Mouse (Mus musculus) urinary bladder, adult 18-20 months (tissue): ENCODE measurements around the gene Smim8.
"Not testable (repeated sequence)": the region's sequence is repeated elsewhere in the genome, so short reads cannot be mapped to it uniquely, and the experiment has no call there.

Experiments used
- DNase-seq, 2 experiments: peaks; one replicate each; pipeline ENCODE4 v3.0.0; 2022; ENCODE audit warnings: low spot score in 2 of 2, mixed read lengths in 2 of 2

Gene Smim8

DNA sequence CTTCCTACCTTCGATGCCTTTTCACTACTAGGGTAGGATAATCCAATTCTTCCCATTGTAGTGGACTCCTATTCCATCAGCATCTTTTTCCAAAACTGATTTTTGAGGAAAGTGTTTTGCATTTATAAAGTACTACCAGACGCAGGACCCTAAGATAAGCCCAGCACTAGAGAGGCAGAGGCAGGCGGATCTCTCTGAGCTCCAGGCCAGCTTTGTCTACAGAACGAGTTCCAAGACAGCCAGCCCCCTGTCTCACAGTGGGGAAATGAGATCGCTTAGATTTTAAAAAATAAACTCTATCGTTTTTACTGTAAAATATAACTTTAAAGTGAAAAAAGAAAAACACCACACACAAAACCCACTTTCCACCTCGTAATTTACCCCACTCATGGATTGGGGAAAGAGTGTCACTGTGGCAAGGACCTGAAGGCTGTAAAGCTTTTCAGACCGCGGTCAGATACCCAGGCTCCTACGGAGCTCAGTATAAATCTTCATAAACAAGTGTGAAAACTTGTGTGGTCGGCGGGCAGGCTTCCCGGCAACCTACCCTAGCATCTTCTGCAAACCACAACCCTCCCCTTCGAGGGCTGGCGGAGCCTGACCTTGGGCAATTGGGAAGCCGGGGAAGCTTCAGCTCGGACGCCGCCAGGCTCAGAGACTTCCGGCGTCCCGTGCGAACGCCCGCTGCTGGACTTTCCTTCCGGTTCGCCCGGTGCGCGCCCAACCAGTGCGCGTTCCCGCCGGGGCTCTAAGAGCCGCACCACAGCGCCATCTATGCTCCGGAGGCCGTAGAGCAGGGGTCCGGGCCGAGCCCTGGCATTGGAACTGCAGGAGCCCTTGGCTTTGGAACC lies at the start of gene Smim8:
Gene Smim8, minus strand, starts transcription at position 747 of the 851 bp plus-strand sequence.
- DNase-seq: peak; percentile 77 to 85

DNA sequence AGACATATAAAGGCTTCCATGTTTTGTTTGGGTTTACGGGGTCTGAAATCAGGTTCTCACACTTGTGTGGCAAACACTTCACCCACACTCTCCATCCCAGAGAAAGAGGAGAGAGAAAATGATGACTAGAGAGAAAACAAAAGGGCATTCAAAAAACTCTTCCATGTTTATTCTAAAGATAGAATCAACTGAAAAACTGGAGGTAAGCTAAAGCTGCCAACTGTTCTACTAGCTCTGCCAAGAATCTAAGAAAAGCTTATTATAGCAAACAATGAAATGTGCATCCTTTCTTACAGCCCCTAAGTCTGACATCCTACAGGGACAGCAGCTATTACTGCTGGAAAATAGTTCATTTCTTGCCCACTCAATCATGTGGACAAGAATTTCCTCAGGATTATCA lies 45.7 kb upstream of the Smim8 start:
- no peak for DNase-seq

DNA sequence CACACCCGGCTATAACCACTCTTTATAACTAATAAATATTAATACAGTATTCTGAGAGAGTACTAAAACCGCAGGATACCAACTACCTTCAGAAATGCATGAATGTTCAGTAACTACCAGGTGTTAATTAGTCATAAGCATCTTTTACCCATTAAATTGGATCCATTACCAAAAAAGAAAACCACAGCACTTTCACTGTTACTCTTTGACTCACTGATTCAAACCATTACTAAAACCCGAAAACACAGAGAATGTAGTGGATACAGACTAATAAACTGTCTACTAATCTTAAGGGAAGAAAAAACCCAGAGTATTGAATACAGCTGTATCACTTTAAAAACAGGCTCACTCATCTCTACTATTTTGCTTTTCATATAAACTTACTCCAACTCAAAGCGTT lies 41.7 kb upstream of the Smim8 start:
- no peak for DNase-seq

GRCm38 (mm10) chr4:34801166-34802034 lies 23.2 kb upstream of the Smim8 start:
- DNase-seq: no peak

DNA sequence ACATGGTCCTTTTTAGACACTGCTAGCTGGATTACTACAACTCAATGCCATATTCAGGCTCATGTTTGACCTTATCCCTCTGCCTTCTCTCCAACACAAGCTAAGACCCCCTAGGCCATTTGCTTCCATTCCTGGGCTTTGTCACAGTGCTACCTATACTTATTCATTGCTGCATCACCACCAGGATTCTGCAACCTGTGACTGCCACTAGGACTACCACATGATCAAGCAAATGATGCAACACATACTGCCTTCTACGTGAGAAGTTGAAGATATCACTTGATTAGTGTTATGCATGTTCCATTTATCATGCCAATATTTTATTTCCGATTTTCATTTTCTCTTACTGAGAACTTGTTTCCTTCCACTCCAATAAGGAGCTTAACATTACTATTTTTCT lies 19.8 kb upstream of the Smim8 start:
- DNase-seq: no peak

DNA sequence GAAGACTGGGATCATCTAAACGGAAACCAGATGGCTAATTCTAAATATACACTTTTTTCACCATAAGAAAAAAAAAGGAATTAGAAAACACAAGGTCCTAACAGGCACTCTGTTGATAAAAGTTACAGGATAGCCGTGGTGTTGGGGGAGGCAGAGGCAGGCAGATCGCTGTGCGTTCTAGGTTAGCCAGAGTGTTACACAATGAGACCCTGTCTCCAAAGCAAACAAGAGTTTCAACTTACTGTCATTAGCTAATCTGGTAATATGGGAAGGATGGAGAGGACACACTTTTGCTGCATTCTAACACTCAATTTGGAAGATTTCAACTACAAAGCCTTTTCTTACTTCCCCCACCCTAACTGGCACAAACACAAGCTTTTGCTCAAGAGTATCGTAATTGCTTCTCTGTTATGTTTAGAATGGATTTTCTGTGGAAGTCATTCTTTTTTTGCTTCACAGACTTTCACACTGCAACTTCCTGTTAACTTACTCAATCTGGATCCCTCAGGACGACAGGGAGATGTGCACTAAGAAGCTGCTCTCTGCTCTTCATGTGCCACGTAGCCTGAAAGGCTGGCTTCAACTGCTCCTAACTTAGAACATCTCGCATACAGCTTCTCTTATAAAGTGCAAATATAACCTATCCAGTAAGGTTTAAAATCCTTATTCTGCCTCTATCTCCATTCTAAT lies 19.2 kb upstream of the Smim8 start:
- no peak for DNase-seq

- DNase-seq: no peak
Measured at GRCm38 (mm10) chr4:34796294-34796693, 18.1 kb upstream of the Smim8 start.

GRCm38 (mm10) chr4:34786476-34786875 lies 8.3 kb upstream of the Smim8 start:
- no peak for DNase-seq

- DNase-seq: no peak
Measured at GRCm38 (mm10) chr4:34785646-34786045, 7.4 kb upstream of the Smim8 start.

DNA sequence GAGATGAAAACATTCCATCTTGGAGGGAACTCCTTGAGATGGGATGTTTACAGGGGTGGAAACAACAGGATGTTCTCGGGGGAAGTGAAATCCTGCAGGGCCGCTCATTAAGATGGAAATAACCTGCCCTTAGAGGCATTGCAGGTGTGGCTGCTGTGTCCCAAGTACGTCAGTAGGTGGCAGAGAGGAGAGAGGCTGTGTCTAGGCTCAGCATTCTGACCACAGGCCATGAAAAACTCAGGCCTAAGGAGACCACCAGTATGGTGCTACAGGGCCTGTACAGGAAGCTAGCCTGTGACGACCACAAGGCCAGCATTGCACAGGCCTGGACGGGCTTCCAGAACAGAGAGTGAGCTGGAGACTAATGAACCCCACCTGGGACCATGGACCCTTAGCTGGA lies 6.6 kb upstream of the Smim8 start:
- DNase-seq: no peak

- DNase-seq: no peak
Measured at GRCm38 (mm10) chr4:34782730-34783129, 4.5 kb upstream of the Smim8 start.

GRCm38 (mm10) chr4:34771652-34772371 lies 6.4 kb downstream of the Smim8 start:
- DNase-seq: no peak

DNA sequence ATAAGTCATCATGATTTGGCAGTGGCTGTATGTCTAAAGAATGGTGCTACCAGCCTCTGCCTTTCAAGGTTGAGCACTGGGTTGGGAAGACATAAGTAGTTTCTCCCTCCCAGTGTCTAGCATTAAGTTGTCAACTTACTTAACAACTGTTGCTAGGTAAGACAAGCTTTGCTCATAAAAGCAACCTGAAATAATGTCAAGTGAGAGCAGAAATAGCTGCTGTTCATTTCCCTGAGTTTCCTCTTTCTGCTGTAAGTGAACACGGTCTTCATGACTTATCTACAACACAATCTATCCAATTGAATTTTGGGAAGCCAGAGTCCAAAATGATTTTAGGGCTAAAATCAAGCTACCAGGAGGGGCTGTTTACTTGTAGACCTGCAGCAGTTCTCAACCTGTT lies 22.1 kb downstream of the Smim8 start, which contains the start of gene Gm136:
Gene Gm136, minus strand, starts transcription at position 101 of the 400 bp plus-strand sequence.
- no peak for DNase-seq

GRCm38 (mm10) chr4:34749236-34749635 lies 29.0 kb downstream of the Smim8 start:
- DNase-seq: no peak

GRCm38 (mm10) chr4:34734461-34734860 lies 43.8 kb downstream of the Smim8 start:
- DNase-seq: no peak

GRCm38 (mm10) chr4:34733415-34733814 lies 44.8 kb downstream of the Smim8 start:
- not testable (repeated sequence) for DNase-seq

DNA sequence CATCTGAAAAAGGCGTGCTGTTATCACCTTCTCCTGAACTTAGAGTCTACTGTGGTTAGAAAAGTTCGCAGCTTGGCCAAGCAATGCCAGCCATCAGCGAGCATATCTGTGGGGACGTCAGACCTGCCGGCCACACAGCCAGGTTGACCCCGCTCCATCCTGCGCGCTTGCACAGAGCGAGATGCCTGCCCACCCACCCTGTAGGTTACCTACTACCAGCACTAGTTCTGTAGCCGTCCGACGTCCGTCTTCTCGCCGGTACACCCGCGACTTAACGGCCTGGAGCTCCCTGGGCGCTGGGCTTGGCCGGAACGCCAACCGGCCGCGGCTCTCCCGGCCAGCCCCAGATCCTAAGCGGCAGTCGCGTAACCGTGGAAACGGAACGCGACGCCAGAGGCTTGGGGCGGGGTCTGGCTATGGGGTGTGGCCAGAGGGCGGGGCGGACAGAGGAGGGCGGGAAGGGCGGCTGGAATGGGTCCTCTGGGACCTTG lies 48.3 kb downstream of the Smim8 start, which contains the start of gene Cfap206:
Gene Cfap206, minus strand, starts transcription at position 356 of the 491 bp plus-strand sequence.
- DNase-seq: peak; percentile 39 to 57

- DNase-seq: not testable (repeated sequence)
Measured at GRCm38 (mm10) chr4:34725710-34726109, 52.5 kb downstream of the Smim8 start.

DNA sequence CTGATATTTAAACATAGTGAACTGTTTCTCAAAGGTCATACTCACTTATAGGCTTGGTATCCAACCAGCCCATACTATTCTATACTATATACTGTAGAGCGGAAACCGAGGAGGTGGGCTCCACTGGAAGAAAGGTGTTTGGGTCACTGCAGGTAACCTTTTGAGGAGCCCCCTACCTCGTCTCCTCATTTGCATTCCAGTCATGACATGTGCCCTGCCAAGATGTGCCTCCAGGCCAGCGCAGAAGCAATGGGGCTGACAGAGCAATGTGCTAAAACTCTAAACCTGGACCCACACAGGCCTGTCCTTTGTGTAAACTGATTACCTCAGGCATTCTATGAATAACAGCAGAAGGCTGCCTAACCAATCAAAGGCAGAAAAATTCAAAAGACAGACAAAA lies 53.9 kb downstream of the Smim8 start:
- DNase-seq: no peak

- DNase-seq: no peak
Measured at GRCm38 (mm10) chr4:34723186-34723585, 55.0 kb downstream of the Smim8 start.
